Mouse (Mus musculus) cerebellum, adult (tissue): ENCODE measurements around the gene Hmgn1.
"Not testable (repeated sequence)": the region's sequence is repeated elsewhere in the genome, so short reads cannot be mapped to it uniquely, and the experiment has no call there.

Experiments
- ATAC-seq: cut with Nextera tagmentation; 2 replicates; pipeline ENCODE4 v1.9.2; 2017; ENCODE audit warnings: mild to moderate bottlenecking, moderate library complexity, mixed read lengths; ENCODE audit not compliant: insufficient number of reproducible peaks, low FRiP score, low TSS enrichment

Gene Hmgn1

DNA sequence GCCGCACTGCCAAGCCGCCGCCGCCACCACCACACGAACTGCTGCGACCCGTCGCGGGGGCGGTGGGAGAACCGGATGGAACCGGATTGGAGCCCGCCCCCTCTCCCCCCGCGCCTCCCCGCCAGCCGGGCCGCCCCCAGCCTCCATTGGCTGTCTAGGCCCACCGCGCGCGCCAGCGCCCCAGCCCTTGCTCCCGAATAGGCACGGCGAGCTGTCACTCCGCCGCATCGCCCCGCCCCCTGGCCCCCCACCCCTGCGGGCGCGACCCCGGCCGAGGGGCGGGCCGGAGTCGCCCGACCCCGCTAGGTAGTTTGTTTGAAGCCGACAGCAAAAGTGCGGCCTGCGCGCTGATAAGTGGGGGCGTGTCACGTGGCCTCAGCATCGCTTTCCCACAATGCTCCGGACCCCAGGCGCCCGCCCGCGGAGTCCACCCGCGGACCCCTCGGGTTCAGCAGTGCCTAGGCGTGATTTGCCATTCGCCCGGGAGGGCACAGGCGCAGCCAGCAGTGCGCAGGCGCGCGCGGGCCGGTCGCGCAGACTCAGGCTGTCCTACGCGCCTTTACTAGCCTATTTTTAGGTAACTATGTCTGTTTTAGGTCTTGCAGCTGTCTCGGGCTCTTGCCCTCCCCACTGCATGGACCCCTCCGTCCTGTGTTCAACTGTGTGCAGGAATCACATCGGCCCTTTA lies at the start of gene Hmgn1:
Hmgn1 (minus strand) TSS at position 73 of the 688 bp plus-strand sequence.
- ATAC-seq, result peak; percentile 92

DNA sequence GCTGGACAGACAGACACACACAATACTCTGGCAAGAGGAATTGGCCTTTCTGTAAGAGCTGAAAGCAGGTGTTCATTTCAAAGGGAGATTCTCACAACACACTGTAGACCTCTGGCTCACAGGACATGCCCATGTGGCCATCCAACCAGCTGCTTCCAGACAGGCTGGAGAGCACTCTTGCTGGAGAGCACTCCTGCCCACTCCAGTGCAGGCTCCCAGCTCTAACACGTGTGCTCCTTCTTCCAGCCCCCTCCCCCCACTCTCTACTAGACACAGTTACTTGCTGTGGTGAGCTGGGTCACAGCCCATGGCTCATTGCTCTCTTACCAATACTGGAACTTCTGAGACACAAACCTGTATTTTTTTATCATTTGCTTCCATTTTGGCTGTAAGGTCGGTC lies 47.9 kb upstream of the Hmgn1 start:
- ATAC-seq, result no peak

DNA sequence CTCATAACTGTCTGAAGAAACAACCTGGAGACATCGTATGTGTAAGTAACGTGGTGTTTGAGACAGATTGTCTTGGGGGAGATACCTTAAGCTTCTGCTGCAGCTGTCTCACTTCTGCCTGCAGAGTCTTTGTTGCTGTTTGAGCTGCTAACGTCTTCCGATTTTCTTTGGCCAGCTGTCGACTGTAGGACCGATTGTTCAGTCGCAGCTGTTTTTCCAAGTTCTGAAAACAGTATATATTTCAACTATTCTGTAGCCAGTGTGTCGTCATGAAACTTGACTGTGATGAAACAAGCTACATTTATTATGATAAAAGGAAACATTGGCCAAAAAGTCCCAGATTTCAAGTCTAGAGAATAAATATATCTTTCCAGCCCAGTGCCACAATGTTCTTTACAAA lies 46.1 kb upstream of the Hmgn1 start:
- no peak for ATAC-seq

DNA sequence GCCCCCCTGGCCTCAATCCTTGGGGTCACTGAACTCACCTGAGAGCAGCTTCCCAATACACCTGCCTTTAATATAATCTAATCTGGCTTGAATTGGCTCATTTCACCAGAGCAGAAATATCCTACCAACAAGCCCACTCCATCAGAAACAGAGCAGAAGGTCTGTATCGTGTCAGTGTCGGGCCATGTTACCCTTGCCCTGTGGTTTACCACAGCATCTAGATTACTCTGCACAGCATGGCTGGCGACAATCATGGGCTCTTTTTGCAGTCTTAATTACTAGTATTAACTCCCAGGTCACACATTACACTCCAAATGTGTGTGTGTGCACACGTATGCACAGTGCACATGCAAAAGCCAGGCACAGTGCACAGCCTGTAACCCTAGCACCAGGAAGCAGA lies 41.3 kb upstream of the Hmgn1 start:
- ATAC-seq, result no peak

DNA sequence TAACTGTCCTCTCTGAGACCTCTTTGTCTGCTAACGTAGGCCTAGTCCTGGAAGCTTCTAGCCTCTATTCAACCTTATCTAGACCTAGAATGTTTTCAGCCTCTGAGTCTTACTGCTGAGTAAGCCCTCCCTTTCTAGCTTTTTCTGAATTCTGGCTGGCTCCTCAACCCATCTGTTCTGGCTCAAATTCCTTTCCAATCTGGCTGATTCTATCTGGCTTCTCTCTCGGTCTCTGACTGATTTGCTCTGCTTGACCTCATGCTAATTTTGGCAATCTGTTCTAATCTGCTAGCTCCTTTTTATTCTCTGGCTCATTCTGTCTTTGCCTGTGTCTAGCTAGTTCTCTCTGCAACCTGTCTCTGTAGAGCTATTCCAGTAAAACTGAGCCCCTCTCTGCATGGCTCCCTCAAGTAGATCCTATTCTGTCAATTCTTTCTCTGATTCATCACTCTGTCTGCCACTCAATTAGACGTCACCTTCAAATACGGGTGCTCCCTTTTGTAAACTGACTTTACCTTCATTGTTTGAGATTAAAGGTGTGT lies 38.3 kb upstream of the Hmgn1 start:
- peak; percentile 86 for ATAC-seq

DNA sequence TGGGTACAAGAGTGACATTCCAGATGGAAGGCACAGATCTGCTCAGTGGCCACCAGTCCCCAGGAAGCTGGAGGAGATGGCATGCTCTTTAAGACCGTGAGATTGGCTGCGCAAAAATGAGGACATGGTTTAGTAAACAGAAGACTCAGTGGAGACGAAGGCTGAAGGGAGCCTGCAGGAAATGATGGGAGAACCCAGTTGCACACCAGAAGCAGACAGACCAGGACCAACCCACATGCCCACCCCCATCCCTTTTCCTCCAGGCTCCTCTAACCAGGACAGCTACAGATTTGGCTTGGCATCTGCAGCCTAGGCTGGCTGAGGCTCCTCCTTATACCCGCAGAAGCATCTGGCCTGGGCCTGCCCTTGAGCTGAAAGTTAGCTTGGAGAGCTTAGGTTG lies 33.8 kb upstream of the Hmgn1 start:
- no peak for ATAC-seq

DNA sequence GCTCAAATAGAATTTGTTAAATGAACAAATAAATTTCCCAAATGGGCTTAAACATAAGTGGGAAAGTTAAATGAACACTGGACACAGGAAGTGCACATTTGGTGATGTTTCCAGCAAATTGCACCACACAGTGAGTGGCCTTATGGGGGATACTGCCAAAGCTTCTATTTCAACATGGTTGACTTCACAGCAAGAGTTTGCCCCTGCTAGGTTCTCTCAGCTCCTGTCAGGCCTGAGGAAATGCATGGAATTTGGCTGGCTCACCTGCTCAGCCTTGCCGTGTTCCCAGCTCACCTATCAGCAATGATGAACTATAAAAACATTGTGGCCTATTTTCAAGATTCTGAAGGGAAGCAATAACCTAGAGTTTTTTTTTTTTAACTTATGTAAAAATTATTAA lies 33.4 kb upstream of the Hmgn1 start:
- ATAC-seq, result peak; percentile 18; the same call in 1 of the 2 replicates

DNA sequence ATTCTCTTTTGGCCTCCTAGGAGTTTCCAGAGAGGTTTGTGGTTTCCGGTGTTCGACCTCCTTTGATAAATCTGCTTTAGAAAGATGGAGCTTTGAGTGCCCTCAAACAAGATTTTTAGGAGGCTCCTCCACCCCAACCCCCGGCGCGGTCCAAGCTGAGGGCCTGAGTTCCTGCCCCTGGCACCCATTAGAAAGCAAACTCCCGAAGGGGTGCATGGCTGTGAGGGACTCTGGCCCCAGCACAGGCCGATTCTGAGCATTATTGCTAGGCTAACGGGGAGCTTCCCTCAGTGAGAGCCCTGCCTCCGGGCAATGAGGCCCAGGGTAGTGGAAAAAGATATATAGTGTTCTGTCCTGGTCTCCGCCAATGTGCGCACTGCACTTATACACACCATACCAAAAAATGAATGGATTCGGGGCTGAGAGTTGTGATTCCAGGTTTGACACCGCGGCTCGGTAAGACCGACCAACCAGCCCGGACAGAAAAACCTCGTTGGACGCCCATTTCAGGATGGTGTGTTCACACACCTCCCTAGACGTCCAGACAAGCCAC lies 32.3 kb upstream of the Hmgn1 start:
- ATAC-seq, result no peak

DNA sequence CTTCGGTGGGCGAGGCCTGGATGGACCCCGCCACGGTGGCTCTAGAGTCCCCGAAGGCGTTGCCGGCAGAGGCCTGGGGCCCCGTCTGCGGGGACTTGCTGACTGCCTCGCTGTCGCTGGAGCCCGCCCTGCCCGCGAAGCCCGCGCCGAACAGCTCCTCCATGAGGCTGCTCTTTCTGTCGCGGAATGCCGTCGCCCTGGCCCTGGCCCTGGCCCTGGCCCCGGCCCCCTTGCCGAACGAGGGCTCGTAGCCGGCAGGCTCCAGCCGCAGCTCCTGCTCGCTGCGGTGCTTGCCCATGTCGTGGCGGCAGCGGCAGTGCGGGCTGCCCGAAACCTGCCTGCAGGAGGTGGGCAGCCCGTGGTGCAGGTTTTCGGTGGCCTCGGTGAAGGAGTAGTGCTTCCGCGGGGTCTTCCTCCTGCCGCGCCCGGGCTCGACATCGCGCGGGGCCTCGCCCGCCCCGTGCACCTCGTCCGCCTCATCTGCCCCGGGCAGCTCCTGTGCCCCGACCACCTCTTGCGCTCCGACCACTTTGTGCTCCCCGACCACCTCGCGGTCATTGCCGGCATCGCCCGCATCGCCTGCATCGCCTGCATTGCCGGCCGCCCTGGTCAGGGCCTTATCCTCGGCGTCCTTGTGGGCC lies 31.7 kb upstream of the Hmgn1 start:
- peak; percentile 18; the same call in 1 of the 2 replicates for ATAC-seq

DNA sequence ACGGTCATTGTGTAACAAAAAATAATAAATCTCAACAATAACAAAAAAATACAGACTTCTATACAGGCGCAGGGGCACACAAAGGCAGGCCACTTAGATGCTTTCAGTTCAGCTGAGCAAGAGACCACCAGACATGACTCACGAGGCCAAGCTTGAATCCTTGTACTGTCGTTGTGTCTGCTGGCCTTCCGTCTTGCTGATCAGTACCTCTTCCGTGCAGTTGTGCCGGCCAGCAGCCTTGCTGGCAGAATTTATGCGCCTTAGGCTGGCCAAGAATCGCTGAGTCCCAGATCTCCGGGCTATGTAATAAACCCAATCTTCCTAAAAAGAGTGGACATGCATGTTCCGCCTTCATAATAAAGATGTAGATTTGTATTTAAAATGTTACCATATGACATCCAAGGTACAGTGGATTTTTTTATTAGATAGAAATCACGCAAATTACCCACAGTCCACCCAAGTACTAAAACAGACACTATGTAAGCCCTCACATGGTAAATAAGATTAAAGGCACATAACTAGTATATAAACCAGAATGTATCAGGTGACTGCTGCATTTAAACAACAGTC lies 31.1 kb upstream of the Hmgn1 start:
- ATAC-seq, result no peak

DNA sequence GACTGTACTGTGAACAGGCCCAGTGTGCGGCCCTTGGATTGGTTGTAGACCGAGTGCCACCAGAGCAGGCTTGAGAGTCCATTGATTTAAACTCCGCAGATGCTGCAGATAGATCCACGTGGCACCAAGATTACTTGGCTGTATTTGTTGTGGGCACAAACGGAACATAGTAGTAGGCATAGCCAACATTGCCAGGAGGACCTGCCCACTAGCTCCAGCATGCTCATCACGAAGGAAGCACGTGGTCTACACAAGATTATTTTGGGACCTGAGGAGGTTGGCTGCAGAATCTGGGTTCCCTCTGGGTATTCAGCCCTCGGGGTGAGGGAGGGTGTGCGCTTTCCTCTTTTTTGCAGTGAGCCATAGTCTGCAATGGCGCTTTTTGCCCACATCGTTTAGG lies 29.6 kb upstream of the Hmgn1 start:
- ATAC-seq, result no peak

DNA sequence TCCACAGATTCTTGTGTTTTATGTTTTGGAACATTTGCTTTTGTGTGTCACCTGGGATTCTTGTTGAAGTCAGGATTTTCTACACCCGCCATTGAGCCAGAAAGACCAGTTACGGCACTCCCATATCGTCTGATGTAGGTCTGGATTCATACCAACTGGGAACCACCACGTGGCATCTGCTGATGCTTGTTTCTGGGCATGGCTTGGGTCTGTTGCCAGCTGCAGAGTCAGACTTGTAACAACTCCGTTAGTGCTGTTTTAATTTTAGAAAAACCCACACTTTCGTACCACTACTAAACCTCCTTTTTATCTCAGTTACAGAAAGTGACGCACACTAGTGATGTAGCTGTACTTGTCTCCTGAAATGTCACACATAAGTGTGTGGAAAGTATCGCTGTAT lies 28.5 kb upstream of the Hmgn1 start:
- ATAC-seq, result no peak

DNA sequence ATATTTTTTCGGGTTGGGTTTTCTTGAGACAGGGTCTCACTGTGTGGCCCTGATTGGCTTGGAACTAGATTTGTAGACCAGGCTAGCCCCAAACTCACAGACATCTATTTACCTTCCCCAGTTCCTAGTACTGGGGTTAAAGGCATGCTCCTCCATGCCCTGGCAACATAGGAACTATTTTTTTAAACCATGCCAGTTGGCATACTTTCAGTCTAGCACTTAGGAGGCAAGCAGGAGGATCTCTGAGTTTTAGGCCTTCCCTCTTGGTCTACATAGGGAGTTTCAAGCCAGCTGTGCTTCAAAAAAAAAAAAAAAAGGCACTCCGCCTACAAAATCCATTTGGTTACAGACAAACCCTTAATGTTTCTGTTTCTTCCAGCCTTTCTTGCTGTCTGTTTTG lies 26.9 kb upstream of the Hmgn1 start:
- ATAC-seq, result no peak

DNA sequence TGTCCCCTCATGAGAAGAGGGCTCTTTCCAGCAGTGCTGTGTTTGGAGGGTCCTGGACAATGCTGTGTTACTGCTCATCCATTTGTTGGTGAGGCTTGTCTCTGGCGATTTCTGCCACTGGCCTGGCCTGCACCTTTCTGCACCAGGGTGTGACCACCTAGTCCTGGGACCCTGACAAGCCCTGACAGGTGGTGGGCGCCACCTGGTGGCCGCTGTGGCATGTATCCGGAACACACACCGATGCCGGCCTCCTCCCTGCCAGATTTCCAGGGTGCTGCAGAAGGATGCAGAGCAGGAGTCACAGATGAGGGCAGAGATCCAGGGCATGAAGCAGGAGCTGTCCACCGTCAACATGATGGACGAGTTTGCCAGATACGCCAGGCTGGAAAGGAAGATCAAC lies 24.0 kb upstream of the Hmgn1 start:
- ATAC-seq, result peak; percentile 78

DNA sequence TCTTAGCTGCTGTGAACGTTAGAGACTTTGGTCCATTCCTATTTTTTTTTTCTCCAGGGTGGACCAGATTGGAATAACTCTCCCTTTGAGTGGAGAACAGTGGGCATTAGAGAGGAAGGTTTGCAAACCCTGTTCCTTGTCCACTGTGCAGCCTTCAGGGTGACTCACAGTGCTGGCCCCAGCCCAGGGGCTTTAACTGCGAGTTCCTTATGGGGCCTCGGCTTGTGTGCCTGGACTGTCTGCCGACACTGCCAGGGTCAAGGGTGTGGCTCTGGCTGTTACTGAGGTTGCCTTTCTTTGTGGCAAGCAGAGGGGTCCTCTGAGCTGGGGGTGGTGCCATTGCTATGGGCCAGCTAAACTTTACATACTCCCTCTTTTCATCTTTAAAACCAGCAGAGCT lies 23.5 kb upstream of the Hmgn1 start:
- no peak for ATAC-seq

DNA sequence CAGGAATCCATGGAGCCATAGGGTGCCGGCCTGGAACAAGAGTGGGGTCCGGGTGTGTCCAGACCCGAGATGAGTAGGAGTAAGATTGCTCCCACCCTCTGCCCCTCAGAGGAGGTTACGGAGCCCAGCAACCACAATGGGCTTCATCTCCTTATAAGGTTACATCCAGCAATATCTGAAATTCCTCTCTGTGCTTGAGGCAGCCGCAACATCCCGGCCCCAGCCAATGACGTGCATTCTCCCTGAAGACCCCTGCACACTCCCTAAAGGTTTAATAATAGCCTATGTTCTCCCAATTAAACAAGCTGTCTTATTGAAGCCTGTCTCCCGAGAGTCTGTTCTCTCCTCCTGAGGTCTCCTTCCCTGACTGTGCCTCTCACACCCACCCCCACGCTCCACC lies 21.8 kb upstream of the Hmgn1 start:
- no peak for ATAC-seq

DNA sequence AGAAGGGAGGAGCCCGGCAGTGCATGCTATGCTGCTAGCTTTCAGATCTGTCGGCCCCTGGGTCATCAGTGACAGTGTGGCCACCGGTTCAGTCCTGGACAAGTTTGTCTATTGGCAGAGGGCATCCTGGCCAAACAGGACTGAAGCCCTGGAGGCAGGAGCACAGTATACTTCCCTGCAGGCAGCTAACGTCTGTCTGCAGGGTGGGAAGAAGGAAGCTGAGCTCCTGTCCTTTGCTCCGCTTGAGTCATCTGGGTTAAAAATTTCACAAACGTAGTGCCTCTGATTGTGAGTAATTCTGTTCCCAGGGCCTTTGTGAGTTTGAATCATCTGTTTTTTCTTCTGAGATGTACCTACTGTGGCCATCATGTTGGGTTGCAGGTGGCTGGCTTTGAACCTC lies 21.3 kb upstream of the Hmgn1 start:
- ATAC-seq, result no peak

DNA sequence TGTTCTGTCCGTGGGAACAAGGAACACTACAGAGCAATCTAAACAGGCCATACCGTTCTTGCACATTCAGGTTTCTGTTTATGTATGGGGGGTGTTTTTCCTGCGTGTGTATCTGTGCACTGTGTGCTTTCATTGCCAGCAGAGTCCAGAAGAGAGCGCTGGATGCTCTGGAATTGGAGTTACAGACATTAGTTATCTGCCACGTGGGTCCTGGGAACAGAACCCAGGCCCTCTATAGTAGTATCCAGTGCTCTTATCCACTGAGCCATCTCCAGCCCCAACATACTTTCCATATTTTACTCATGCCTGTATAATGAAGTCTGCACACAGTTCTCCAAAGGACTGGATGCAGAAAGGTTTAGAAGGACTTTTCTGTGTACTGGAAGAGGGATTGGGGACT lies 18.3 kb upstream of the Hmgn1 start:
- no peak for ATAC-seq

DNA sequence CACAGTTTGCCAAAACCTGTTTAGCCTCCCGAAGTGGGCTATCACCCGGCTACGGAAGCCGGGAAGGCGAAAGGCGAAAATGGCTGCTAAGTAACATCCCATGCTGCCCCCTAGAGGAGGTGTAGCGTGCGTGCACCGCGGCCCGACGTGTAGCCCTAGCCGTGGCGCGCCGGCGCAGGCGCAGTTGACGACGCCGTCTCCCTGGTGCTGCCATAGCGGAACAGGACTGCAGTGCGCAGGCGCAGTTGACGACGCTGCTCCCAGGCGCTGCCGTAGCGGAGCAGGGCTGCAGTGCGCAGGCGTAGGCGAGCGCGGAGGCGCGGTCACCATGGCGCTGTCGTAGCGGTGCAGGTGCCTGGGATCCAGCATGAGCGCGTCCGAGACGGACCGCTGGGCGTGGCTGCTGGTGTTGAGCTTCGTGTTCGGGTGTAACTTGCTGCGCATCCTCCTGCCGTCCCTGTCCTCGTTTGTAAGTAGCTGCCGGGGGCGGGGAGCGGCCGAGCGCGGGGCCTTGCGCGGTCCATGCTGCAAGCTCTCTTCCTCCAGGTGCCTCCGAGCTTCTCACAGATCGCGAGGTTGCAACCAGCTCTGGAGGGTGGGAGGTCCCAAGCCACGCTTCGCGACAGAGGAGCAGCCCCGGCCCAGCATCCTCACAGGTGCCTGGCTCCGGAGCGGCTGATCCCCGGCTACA lies 17.7 kb upstream of the Hmgn1 start, which contains the start of gene Wrb:
Wrb (plus strand) TSS at position 298 of the 691 bp plus-strand sequence.
- peak; percentile 98 for ATAC-seq

DNA sequence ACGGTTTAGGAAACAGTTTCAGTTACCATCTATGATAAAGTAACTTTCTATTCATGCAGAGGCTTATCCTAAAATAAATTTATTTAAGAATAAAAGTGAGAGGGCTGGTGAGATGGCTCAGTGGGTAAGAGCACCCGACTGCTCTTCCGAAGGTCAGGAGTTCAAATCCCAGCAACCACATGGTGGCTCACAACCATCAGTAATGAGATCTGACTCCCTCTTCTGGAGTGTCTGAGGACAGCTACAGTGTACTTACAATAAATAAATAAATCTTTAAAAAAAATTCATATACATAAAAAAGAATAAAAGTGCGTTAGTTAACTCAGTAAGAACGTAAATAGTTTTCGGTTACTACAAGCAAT lies 17.2 kb upstream of the Hmgn1 start:
- ATAC-seq, result not testable (repeated sequence)

DNA sequence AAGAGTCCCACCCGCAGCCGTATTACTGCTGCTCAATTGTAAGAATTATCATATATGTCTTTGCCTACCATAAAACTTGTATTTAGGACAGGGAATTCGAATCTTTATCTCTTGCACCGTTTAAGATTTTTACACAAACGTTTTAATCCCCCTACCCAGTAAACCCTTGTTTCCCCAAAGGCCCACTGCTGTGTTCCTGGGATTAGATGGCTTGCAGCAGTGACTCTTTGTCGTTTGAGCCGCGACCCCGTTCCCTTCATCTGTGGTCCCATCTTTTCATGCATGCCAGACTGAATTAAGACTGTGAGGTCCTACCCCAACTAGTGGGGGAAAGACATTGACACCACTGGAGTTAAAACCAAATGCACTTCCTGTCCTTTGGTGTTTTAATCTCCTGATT lies 937 bp upstream of the Hmgn1 start:
- no peak for ATAC-seq
